Mouse (Mus musculus): ENCODE measurements at regions not wholly inside any gene's neighbourhood (a gene's known extent, or its start where the extent isn't known, plus 50 kb on each side); places are given as distances from the start of the nearest gene placed in this dataset.

DNA sequence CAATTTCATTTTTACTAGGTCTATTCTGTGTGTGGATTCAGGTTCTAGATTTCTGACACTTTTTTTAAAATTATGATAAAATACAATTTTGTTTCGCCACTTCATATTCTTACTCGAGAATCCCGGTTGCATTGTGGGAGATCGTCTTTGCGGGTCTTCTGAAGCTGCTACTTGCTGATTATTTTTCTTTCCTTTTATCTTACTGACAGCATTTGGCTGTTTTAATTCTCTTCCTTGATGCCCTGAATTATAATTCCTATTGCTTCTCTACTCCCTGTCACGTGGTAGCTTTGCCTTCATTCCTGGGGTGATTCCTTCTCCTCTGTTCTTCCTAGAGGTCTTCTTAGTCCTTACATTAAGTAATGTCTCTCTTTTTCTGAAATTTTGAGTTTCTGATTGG is 193.8 kb upstream of the Tent5a start:
- H3K27me3 ChIP-seq (replicated peaks) = no peaks in the 10 kb centered on the region
- no peak for ATAC-seq (ENCODE audit: low FRiP score)
- WGBS = 87% methylated on average over 6 of the region's 6 CpGs
- H3K4me1 ChIP-seq = no peaks in the 10 kb centered on the region
- no peak overlapping the region for H3K4me3 ChIP-seq (replicated peaks)
- no peaks in the 10 kb centered on the region for H3K9me3 ChIP-seq (replicated peaks)
- no peaks in the 10 kb centered on the region for H3K36me3 ChIP-seq
- no peak overlapping the region for H3K9ac ChIP-seq (replicated peaks)
- no peak overlapping the region for H3K27ac ChIP-seq (replicated peaks)
- no peak overlapping the region for H3K4me2 ChIP-seq

GRCm38 (mm10) chr9:85499006-85499405 is 171.9 kb upstream of the Tent5a start:
- H3K9ac ChIP-seq (replicated peaks) = no peak overlapping the region
- no peak overlapping the region for H3K4me3 ChIP-seq (replicated peaks)
- no peak overlapping the region for H3K4me2 ChIP-seq
- no peaks in the 10 kb centered on the region for H3K36me3 ChIP-seq
- no peak overlapping the region for H3K27ac ChIP-seq (replicated peaks)
- ATAC-seq (ENCODE audit: low FRiP score) = no peak
- H3K27me3 ChIP-seq (replicated peaks) = no peaks in the 10 kb centered on the region
- 78% methylated on average over 4 of the region's 4 CpGs for WGBS
- H3K9me3 ChIP-seq (replicated peaks) = no peaks in the 10 kb centered on the region
- no peaks in the 10 kb centered on the region for H3K4me1 ChIP-seq

DNA sequence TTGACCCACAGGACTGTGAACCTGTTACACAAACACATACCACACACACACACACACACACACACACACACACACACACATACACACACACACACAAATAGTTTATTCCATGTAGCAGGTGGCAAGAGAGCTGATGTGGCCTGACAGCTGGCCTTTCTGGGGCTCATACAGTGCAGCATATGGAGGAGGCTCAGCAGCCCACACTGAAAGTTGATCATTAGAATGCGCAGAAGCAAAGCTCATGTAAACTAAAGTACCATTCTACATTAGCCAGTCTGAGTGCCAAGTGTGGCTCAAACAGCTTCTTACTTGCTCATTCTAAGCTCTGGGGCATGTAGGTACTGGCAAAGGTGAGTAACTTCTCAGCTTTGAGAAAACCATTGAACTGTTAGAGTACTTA is 170.2 kb upstream of the Tent5a start:
- Histone ChIP-seq H3K4me2 (no peak overlapping the region), H3K4me1 (no peaks in the 10 kb centered on the region), H3K27me3 (replicated peaks) (no peaks in the 10 kb centered on the region), H3K27ac (replicated peaks) (no peak overlapping the region), H3K36me3 (no peaks in the 10 kb centered on the region), H3K4me3 (replicated peaks) (no peak overlapping the region), H3K9me3 (replicated peaks) (no peaks in the 10 kb centered on the region), H3K9ac (replicated peaks) (no peak overlapping the region)
- WGBS = 73% methylated on average over 1 of the region's 1 CpGs
- ATAC-seq (ENCODE audit: low FRiP score) = no peak

- no peak overlapping the region for H3K4me2 ChIP-seq
- H3K9ac ChIP-seq (replicated peaks) = no peak overlapping the region
- H3K27ac ChIP-seq (replicated peaks) = no peak overlapping the region
- H3K9me3 ChIP-seq (replicated peaks) = no peaks in the 10 kb centered on the region
- WGBS = 18% methylated on average over 8 of the region's 8 CpGs
- no peaks in the 10 kb centered on the region for H3K27me3 ChIP-seq (replicated peaks)
- no peak overlapping the region for H3K4me3 ChIP-seq (replicated peaks)
- no peak for ATAC-seq (ENCODE audit: low FRiP score)
- H3K4me1 ChIP-seq = no peaks in the 10 kb centered on the region
- H3K36me3 ChIP-seq = no peaks in the 10 kb centered on the region
These were observed 169.5 kb upstream of the Tent5a start for GRCm38 (mm10) chr9:85496506-85497239.

DNA sequence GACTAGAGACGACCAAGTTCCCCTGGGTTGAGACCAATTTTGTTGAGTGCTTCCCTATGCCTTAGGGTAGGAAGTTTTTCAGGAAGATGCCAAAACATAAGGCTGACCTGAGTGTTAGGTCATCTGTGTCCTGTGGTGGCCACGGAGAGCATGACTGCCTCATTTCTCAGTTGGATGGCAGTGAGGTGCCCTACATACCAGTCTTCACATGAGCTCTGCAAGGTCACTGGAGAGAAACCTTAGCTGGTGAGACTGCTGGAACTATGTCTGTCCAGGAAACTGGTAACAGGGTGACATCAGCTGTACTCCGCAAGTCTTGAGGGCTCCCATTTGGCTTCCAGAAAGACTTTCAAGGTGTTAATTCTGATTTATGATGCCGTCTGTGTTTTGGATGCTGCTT is 167.9 kb upstream of the Tent5a start:
- no peak overlapping the region for H3K4me2 ChIP-seq
- WGBS = 85% methylated on average over 4 of the region's 4 CpGs
- H3K4me3 ChIP-seq (replicated peaks) = no peak overlapping the region
- no peaks in the 10 kb centered on the region for H3K27me3 ChIP-seq (replicated peaks)
- no peak for ATAC-seq (ENCODE audit: low FRiP score)
- no peaks in the 10 kb centered on the region for H3K4me1 ChIP-seq
- no peak overlapping the region for H3K27ac ChIP-seq (replicated peaks)
- H3K36me3 ChIP-seq = no peaks in the 10 kb centered on the region
- H3K9ac ChIP-seq (replicated peaks) = no peak overlapping the region
- no peaks in the 10 kb centered on the region for H3K9me3 ChIP-seq (replicated peaks)

GRCm38 (mm10) chr9:85493760-85494159 is 166.6 kb upstream of the Tent5a start:
- H3K27ac ChIP-seq (replicated peaks) = no peak overlapping the region
- ATAC-seq (ENCODE audit: low FRiP score) = no peak
- no peak overlapping the region for H3K4me2 ChIP-seq
- 91% methylated on average over 4 of the region's 4 CpGs for WGBS
- no peak overlapping the region for H3K4me3 ChIP-seq (replicated peaks)
- no peaks in the 10 kb centered on the region for H3K27me3 ChIP-seq (replicated peaks)
- no peaks in the 10 kb centered on the region for H3K4me1 ChIP-seq
- no peak overlapping the region for H3K9ac ChIP-seq (replicated peaks)
- no peaks in the 10 kb centered on the region for H3K9me3 ChIP-seq (replicated peaks)
- H3K36me3 ChIP-seq = no peaks in the 10 kb centered on the region

DNA sequence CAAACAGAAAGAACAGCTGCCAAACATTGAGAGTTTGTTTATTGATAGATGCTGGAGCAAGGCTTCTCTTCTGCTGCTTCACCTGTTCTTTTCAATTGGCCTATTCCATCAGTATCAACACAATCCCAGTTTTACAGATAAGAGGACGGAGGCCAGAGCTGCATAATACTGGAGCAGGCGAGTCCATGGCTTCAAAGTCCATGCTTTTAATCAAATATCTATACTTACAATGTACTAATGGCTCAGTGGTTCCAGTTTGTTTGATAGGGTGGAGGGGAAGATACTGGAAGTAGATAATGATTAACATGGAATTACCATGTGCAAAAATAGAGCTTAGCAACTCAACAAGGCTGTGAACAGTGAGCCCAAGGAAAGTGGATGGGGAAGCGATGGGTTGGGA is 163.2 kb upstream of the Tent5a start:
- 92% methylated on average over 3 of the region's 3 CpGs for WGBS
- Histone ChIP-seq H3K27me3 (replicated peaks) (no peaks in the 10 kb centered on the region), H3K4me3 (replicated peaks) (no peak overlapping the region), H3K4me1 (0 out of 2 replicates have a peak, but pooled peaks cover 3% of the 10 kb centered on the region), H3K4me2 (no peak overlapping the region), H3K9me3 (replicated peaks) (no peaks in the 10 kb centered on the region), H3K36me3 (no peaks in the 10 kb centered on the region), H3K27ac (replicated peaks) (no peak overlapping the region), H3K9ac (replicated peaks) (no peak overlapping the region)
- no peak for ATAC-seq (ENCODE audit: low FRiP score)

DNA sequence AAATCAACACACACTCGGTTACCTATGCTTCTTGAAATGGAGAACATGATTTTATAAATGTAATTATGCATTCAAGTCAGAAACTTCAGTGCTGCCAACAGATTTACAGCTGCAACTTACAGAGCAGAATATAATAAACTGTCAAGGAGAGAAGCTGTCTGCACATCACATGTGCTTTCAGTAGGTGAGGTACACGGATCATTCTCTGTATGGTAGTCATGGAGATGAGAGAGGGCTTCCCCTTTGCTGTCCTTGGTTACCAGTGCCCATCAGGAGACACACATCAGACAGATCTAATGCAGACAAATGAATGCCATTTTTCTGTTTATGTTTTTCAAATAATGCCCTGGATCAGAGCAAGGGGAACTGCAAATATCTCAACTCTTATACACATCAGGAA is 160.8 kb upstream of the Tent5a start:
- peak; percentile 63; the same call in 1 of the 2 replicates for ATAC-seq (ENCODE audit: low FRiP score)
- Histone ChIP-seq H3K27me3 (replicated peaks) (no peaks in the 10 kb centered on the region), H3K27ac (replicated peaks) (no peak overlapping the region), H3K4me3 (replicated peaks) (no peak overlapping the region), H3K4me1 (0 out of 2 replicates have a peak, but pooled peaks cover 3% of the 10 kb centered on the region), H3K9me3 (replicated peaks) (no peaks in the 10 kb centered on the region), H3K9ac (replicated peaks) (no peak overlapping the region), H3K36me3 (no peaks in the 10 kb centered on the region), H3K4me2 (no peak overlapping the region)
- 27% methylated on average over 2 of the region's 2 CpGs for WGBS

DNA sequence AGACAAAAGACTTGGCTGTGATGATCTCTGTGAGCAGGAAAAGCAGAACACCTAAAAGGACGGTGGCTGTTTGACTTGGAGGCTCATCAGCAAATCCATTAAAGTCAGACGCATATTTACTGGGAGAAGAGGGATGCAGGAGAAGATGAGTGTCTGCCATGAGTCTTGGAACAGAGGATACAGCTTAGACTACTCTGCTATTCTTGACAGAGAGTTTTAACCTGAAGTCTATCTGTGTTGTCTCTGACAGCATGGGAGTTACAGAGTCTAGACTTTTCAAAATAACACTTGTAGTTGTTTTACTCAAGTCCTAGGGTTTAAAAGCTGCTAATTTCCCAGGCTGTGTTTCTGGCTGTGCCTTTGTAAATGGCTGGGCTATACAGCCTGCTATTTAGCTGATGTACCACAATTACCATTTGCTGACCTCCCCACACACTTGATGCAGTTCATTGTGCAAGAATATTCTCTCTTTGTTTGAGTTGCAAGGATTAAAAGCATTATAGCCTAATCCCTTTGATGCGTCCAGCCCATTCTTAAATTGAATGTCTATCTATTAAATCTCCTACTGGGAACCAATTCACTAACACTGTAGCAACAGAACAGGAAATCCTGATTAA is 160.0 kb upstream of the Tent5a start:
- Histone ChIP-seq H3K36me3 (no peaks in the 10 kb centered on the region), H3K27me3 (replicated peaks) (no peaks in the 10 kb centered on the region), H3K9ac (replicated peaks) (no peak overlapping the region), H3K4me3 (replicated peaks) (no peak overlapping the region), H3K9me3 (replicated peaks) (no peaks in the 10 kb centered on the region), H3K4me1 (0 out of 2 replicates have a peak, but pooled peaks cover 3% of the 10 kb centered on the region), H3K27ac (replicated peaks) (no peak overlapping the region), H3K4me2 (no peak overlapping the region)
- ATAC-seq (ENCODE audit: low FRiP score) = no peak
- WGBS = 11% methylated on average over 3 of the region's 3 CpGs

DNA sequence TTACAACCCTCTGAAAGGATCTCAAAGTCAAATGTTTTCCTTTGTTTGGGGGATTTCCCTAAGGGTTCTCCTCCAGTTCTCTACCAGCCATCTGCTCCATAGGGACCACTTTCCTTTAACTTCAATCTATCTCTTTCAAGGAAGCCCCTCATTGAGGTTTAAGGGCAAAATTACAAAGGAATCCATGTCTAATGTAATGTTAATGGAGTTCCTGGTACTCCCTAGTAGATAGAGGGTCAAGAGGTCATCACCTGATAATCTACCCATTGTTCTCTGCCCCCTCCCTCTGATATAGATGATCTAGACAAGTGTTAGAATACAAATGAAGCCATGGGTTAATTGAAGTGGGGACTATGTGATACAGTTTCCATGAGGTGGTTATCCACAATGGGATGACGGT is 158.6 kb upstream of the Tent5a start:
- Histone ChIP-seq H3K9ac (replicated peaks) (no peak overlapping the region), H3K27ac (replicated peaks) (no peak overlapping the region), H3K36me3 (no peaks in the 10 kb centered on the region), H3K4me3 (replicated peaks) (no peak overlapping the region), H3K27me3 (replicated peaks) (no peaks in the 10 kb centered on the region), H3K9me3 (replicated peaks) (no peaks in the 10 kb centered on the region), H3K4me1 (0 out of 2 replicates have a peak, but pooled peaks cover 3% of the 10 kb centered on the region), H3K4me2 (no peak overlapping the region)
- 74% methylated on average over 1 of the region's 1 CpGs for WGBS
- no peak for ATAC-seq (ENCODE audit: low FRiP score)

GRCm38 (mm10) chr9:85483248-85483647 is 156.1 kb upstream of the Tent5a start:
- Histone ChIP-seq H3K4me2 (no peak overlapping the region), H3K9ac (replicated peaks) (no peak overlapping the region), H3K27me3 (replicated peaks) (no peaks in the 10 kb centered on the region), H3K4me1 (0 out of 2 replicates have a peak, but pooled peaks cover 3% of the 10 kb centered on the region), H3K9me3 (replicated peaks) (no peaks in the 10 kb centered on the region), H3K27ac (replicated peaks) (no peak overlapping the region), H3K4me3 (replicated peaks) (no peak overlapping the region), H3K36me3 (no peaks in the 10 kb centered on the region)
- 89% methylated on average over 4 of the region's 4 CpGs for WGBS
- no peak for ATAC-seq (ENCODE audit: low FRiP score)

- H3K4me3 ChIP-seq (replicated peaks) = no peak overlapping the region
- H3K27me3 ChIP-seq (replicated peaks) = no peaks in the 10 kb centered on the region
- ATAC-seq (ENCODE audit: low FRiP score) = no peak
- no peaks in the 10 kb centered on the region for H3K9me3 ChIP-seq (replicated peaks)
- no peak overlapping the region for H3K4me2 ChIP-seq
- H3K4me1 ChIP-seq = no peaks in the 10 kb centered on the region
- 78% methylated on average over 2 of the region's 2 CpGs for WGBS
- H3K9ac ChIP-seq (replicated peaks) = no peak overlapping the region
- H3K27ac ChIP-seq (replicated peaks) = no peak overlapping the region
- no peaks in the 10 kb centered on the region for H3K36me3 ChIP-seq
These were observed 153.4 kb upstream of the Tent5a start for GRCm38 (mm10) chr9:85480566-85480965.
